Mouse (Mus musculus) thymus, adult 2 months (tissue): ENCODE measurements around the gene Tchp.

ENCODE experiments used
- CTCF ChIP-seq: fragments of 200-500 bp; IDR thresholded peaks from 2 replicates; pipeline ENCODE4 v1.5.1; 2012; ENCODE audit warnings: mild to moderate bottlenecking, control low read depth, low read length, moderate library complexity, borderline replicate concordance; ENCODE audit not compliant: control insufficient read depth, poor library complexity, insufficient read depth; ENCODE audit errors: extremely low read depth
- POLR2A ChIP-seq: fragments of 200-500 bp; IDR thresholded peaks from 2 replicates; pipeline ENCODE4 v1.6.1; 2012; ENCODE audit warnings: mild to moderate bottlenecking, low read length, control low read depth, moderate library complexity; ENCODE audit not compliant: control insufficient read depth, poor library complexity, insufficient read depth; ENCODE audit errors: extremely low read depth

DNA sequence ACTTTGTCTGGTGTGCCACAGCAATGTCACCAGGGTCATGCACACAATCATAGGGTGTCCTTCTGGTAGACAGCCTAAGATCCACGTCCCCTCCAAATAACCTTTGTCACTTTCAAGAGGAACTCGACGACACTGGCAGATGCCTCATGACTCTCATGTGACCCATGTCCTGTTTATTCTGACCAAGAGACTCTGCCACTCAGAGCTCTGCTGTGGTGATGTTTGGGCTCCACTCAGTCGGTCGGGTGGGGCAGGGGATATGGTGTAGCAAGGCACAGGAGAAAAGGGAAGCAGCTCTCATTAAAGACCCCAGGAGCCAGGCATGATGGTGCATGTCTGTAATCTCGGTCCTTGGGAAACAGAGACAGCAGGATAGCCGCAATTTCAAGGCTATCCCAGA is 8.5 kb upstream of the Tchp start:
- no peak for TF ChIP-seq CTCF
- no peak for TF ChIP-seq POLR2A
